Mouse (Mus musculus) kidney, postnatal 14 days (tissue): Measurements from ENCODE around the gene Nrsn1.
"Not testable (repeated sequence)": the region's sequence is repeated elsewhere in the genome, so short reads cannot be mapped to it uniquely, and the experiment has no call there.

Experiments used
- DNase-seq: peaks from one replicate; pipeline ENCODE4 v3.0.0; 2022; ENCODE audit warnings: mixed read lengths

Gene Nrsn1

DNA sequence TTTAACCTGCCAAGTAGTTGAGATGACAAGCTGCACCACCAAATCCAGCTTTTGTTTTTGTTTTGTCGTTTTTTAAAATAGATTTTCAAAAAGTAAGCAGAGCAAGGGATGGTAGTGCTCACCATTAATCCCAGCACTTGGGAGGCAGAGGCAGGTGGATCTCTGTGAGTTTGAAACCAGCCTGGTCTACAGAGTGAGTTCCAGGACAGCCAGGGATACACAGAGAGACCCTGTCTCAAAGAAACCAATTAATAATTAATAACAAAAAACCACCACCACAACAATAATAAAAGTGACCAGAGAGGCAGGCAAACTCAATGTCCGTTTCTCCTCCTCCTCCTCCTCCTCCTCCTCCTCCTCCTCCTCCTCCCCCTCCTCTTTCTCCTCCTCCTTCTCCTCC lies at the start of gene Nrsn1:
Gene Nrsn1 (minus strand): TSS at position 101 of the 400 bp plus-strand sequence.
- DNase-seq: not testable (repeated sequence)

DNA sequence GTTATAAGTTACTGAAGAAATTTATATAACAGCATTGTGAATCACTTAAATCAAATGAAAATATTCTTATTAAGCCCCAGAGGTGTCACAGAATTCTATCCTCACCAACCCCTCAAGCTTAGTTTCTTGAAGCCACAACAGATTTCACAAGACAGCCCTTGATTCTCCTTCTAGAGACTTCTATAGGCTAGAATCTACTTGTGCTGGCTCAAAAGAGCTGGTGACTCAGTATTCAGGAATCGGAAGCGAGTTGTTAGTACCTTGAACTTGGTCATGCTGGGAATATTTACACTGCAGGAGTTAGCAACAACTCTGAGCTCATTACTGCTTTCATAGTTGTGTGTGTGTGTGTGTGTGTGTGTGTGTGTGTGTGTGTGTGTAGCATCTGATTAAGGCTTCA lies 41.8 kb upstream of the Nrsn1 start:
- no peak for DNase-seq

DNA sequence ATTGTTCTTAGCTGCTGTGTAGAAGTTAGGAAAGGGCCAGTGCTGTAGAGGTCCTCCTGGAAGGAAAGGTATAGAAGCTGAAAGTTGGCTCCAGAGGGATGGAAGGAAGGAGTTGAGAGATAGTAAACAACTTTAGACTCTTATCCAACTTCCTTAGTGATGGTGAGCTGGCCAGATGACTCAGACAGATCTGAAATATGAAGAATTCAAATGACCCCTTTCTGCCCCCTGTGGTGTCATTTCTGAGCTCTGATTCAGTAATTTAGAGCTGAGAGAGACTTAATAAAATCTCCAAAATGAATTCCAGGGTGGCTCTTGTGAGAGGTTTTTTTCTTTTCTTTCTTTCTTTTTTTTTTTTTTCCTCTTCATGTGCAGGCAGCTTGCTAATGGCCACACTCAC lies 39.8 kb upstream of the Nrsn1 start:
- no peak for DNase-seq

DNA sequence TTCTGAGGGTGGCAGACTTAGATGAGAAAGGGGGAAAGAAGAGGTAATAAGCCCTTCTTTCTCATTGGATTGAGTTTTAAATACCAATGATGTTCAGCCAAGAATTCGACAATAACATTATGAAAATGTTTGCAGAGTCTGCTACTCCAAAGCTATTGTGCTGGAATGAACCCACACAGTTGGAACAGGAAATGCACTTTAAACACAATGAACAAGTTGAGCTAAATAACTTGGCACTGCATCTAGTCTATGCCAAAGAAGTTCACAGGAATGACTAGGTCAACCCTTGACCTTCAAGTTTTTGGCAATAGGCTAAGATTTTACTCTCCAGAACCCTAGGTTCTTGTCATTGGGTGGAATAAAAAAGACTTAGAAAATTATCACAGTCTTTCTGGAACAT lies 18.4 kb upstream of the Nrsn1 start:
- DNase-seq: no peak

DNA sequence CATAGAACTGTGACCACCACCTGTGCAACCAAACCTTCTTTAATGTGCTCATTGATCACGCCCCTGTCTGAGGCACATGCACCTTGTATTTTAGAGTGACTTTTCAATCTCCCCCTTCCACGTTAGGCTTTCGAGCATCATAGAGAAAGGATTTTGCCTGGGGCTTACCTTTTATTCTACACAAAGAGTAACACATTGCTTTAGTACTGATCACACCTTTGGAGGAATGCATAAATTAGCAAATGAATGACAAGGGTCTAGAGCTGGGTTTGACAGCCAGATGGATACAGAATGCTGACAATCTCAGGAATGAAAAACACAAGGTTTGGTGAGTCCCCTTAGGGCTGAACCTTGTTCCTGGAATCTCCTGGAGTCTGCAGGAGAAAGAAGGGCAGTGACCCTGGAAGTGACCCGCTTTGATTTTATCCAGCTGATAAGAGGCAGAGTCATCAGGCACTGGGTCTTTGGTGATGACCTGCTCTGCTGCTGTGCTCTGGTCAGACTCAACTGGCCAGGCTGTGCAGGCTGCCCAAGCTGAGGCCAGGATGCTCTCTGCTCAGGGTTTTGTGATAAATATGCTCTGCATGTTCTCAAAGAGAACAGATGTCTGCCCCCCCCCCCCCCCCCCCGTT lies 4.7 kb upstream of the Nrsn1 start:
- DNase-seq: no peak

DNA sequence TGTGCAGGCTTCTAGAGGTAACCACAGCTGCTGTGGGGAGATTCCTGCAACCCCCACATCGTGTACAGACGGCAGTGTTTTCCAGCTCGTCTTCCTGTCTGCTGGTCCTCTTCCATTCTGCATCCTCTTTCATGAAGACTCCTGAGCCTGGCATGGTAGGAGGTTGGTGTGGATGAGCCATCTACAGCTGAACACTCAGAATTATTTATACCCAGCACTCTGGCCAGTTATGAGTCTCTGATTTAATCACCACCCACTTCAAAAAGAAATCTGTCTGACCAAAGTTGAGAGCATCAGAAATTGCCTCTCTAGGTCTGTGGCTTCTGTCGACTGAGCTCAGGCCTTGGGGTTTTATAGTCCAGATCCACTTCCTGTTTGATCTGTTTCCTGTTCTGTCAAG lies 1.9 kb upstream of the Nrsn1 start:
- DNase-seq: no peak

DNA sequence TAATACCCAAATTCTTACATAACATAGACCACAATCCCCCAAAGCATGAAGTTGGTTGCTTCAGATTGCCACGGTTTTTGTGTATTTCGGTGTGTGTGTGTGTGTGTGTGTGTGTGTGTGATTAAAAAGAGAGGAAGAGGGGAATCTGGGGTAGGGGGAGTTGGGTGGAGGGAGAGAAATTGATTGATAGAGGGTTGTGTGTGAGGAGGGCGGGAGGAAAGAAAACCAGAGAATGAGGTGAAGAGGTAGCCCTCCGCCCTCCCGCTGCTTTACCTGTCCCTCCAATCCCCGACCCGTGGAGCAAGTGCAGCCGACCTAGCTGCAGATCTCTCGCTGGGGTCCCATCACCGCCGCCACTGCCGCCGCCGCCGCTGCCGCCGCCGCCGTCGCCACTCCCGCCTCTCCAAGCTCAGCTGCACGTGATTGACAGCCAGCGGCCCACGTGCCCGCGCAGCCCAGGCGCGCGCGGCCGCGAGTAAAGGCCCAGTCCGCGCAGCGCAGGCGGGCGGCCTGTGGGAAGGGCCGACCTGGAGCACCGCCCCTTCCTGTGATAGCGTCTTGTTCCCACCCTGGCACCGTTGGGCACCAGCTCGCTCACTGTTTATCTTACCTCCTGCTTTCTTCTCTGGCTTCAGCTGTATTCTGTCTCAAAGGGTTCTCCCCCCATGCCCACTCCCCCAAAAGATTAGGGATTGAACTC lies 583 bp downstream of the Nrsn1 start:
- DNase-seq: peak; percentile 7

DNA sequence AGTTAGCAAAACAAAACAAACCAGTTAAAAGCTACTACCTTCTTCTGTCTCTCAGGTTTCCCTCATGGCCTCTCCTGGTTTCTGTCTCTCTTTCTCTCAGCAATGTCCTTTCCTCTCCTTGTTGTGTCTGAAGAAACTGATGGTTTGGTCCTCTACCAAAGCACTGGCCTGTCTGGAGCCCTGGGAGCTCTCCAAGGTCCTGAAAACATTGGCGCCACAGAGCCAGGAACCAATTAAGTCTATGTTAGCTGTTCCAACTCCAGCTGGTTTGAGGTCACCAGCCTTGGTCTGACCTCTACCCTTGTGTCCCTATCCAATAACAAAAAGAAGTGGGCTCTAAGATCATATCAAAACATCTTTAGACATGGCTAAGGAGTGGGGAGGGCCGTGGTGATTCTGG lies 1.3 kb downstream of the Nrsn1 start:
- peak; percentile 85 for DNase-seq

DNA sequence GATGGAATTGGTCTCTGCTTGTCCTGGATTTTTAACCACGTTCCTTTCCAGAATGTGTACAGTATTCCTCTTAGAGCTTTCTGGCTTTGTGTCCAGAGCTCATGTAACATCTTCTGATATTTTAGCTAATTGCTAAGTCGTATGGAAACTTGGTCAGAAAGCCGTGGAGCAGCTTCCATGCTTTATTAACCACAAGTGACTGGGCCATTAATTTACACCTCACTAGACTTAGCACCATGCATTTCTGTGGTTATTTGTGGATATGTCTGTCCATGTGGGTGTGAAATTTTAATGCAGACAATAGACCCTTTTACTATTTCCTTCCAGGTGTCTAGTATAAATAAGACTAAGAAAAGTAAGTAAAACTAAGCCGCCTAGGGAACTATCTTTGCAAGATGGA lies 7.6 kb downstream of the Nrsn1 start:
- no peak for DNase-seq

DNA sequence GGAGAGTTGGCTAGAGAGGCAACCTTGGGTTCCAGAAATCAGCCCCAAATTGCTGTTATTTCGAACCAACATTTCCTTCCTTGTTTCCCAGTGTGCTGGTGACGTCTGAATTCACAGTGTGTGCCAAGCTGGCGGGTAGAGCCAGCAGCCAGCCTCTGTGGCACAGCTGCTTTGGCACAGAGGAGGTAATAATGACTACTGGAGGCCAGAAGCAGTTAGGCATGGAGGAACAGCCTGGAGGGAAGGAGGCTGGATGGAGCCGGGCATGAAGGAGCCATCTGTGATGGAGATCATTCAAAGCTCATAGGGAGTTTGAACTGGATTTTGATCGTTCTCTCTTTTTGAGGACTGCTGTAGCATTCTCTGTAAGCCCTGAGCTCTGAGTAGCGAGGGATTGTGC lies 12.7 kb downstream of the Nrsn1 start:
- DNase-seq: no peak

DNA sequence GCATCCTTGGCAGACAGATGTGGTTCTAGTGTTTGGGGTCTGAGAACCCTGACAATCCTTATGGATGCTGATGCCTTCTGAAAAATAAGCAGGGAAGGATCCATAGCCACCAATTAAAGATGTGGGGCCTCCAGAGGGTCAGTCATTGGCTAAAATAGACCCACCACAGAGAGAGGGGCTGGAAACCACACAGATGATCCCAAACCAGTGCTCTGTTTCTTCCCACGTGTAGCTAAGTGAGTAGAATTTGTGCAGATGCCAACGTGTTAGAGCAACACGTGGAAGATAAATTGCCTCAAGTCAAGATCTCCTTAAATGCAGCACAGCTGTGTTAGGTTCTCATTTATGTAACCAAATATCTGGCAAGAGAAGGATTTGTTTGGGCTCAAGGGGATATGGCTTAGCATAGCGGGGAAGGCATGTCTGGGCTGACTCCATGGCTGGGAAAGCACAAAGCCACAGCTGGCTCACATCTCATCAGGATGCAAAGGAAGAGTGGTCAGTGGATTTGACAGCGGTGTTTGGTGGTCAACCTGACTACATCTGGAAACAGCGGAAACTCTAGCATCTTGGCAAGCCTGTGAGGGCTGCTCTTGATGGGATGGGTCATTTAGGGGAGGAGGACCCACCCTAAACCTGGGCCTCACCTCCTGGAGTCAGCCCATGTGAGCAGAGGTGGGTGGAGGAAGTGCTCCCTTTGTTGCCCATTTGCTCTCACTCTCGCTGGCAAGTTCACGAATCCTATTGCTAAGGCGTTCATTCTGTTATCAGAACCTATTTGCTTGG lies 15.6 kb downstream of the Nrsn1 start:
- no peak for DNase-seq

DNA sequence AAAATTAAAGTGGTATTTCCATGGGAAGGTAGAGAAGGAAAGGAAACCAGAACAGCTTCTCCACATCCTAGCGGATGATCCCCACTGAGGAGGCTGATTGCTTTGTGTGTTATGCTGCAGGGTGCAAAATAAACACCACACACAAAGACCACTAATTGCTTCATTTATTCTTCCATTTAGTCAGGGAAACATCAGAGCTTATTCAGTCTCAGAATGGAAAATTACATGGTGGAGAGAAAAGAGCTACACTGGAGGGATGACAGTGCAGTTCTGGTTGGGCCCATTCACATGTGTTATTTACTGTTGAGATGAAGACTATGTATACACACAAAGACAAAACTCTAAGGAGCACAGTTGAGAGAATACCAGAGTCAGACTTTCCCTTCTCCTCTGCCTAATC lies 18.4 kb downstream of the Nrsn1 start:
- no peak for DNase-seq

DNA sequence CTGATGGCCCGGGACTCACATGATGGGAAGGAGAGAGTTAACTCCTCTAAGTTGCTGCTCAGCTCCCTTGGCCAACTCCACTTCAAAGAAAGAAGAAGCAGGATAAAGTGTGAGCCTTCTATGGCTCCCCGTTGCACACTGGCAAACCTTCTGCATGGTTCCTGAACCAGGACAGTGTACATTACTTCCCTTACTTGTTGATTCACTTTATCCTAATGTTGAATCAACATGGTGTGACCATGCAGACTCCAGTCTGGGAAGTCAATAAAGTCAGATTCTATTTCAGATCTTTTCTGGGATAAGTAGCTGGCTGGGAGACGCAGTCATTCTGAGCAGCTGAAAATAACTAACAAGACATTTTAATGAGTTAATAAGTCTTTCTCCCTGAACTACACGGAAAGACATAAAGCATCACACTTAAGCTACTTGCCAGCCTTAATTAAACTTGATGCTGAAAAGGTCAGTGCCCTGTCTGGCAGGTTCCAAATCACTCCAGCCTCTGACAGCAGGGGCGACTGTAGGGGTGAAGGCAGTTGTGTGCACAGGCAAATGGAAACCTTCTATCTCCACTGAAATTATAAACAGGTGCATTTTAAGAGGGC lies 50.0 kb downstream of the Nrsn1 start:
- DNase-seq: no peak

DNA sequence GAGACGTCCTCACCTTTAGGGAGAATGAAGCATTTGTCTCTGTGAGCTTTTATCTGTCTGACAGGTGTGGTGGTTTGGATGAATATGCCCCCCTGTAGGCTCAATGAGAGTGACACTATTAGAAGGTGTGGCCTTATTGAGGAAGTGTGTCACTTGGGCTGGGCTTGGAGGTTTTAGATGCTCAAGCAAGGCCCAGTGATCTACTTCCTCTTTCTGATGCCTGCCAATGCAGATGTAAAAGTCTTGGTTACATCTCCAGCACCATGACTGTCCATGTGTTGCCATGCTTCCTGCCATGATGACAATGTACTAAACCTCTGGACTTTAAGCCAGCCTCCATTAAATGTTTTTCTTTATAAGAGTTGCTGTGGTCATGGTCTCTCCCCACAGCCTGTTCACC lies 51.9 kb downstream of the Nrsn1 start:
- DNase-seq: no peak

DNA sequence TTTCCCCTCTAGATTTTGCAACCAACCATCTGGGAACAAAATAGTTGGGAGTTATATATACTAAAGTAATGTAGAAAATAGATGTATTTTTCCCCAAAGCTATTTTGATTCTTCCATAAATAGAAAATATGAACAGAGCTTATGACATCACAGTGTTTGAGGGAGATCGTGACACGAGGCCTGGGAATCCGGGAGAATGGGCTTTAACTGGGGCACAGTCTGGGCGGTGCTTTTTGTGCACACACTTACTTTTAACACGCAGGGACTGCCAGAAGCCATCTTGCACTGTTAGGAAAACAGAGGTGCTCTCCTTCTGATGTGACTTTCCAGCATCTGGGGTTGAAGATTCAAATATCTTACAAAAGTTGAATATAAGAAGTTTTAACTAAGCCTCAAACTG lies 63.4 kb downstream of the Nrsn1 start:
- no peak for DNase-seq
